Mouse (Mus musculus): ENCODE data around the gene Ern1.

Gene Ern1

GRCm38 (mm10) chr11:106487733-106488115 is at the start of gene Ern1:
TSS of gene Ern1 (minus strand) at chr11:106487852.
- DNase-seq (ENCODE audit: low read depth, low spot score): peak; percentile 89

GRCm38 (mm10) chr11:106536253-106536912 is 48.7 kb upstream of the Ern1 start:
- DNase-seq (ENCODE audit: low read depth, low spot score): no peak

GRCm38 (mm10) chr11:106535660-106536252 is 48.1 kb upstream of the Ern1 start:
- DNase-seq (ENCODE audit: low read depth, low spot score): no peak

GRCm38 (mm10) chr11:106532248-106532790 is 44.7 kb upstream of the Ern1 start:
- no peak for DNase-seq (ENCODE audit: low read depth, low spot score)

- no peak for DNase-seq (ENCODE audit: low read depth, low spot score)
Observed at GRCm38 (mm10) chr11:106529786-106530185, 42.1 kb upstream of the Ern1 start.

- no peak for DNase-seq (ENCODE audit: low read depth, low spot score)
Observed at GRCm38 (mm10) chr11:106529113-106529512, 41.5 kb upstream of the Ern1 start.

GRCm38 (mm10) chr11:106527926-106528325 is 40.3 kb upstream of the Ern1 start:
- no peak for DNase-seq (ENCODE audit: low read depth, low spot score)

GRCm38 (mm10) chr11:106527147-106527821 is 39.6 kb upstream of the Ern1 start:
- no peak for DNase-seq (ENCODE audit: low read depth, low spot score)

- no peak for DNase-seq (ENCODE audit: low read depth, low spot score)
Observed at GRCm38 (mm10) chr11:106522538-106522937, 34.9 kb upstream of the Ern1 start.

GRCm38 (mm10) chr11:106521612-106522011 is 34.0 kb upstream of the Ern1 start:
- no peak for DNase-seq (ENCODE audit: low read depth, low spot score)

- no peak for DNase-seq (ENCODE audit: low read depth, low spot score)
Observed at GRCm38 (mm10) chr11:106520404-106520803, 32.8 kb upstream of the Ern1 start.

GRCm38 (mm10) chr11:106519519-106519918 is 31.9 kb upstream of the Ern1 start:
- no peak for DNase-seq (ENCODE audit: low read depth, low spot score)

GRCm38 (mm10) chr11:106518391-106518790 is 30.7 kb upstream of the Ern1 start:
- no peak for DNase-seq (ENCODE audit: low read depth, low spot score)

- no peak for DNase-seq (ENCODE audit: low read depth, low spot score)
Observed at GRCm38 (mm10) chr11:106515079-106515745, 27.6 kb upstream of the Ern1 start.

GRCm38 (mm10) chr11:106514446-106514845 is 26.8 kb upstream of the Ern1 start:
- no peak for DNase-seq (ENCODE audit: low read depth, low spot score)

GRCm38 (mm10) chr11:106513166-106513565 is 25.5 kb upstream of the Ern1 start:
- DNase-seq (ENCODE audit: low read depth, low spot score): peak; percentile 54

- no peak for DNase-seq (ENCODE audit: low read depth, low spot score)
Observed at GRCm38 (mm10) chr11:106512006-106512390, 24.3 kb upstream of the Ern1 start.

- no peak for DNase-seq (ENCODE audit: low read depth, low spot score)
Observed at GRCm38 (mm10) chr11:106511236-106512005, 23.8 kb upstream of the Ern1 start.

GRCm38 (mm10) chr11:106507638-106508037 is 20.0 kb upstream of the Ern1 start:
- DNase-seq (ENCODE audit: low read depth, low spot score): peak; percentile 40

GRCm38 (mm10) chr11:106506211-106506610 is 18.6 kb upstream of the Ern1 start:
- peak; percentile 54 for DNase-seq (ENCODE audit: low read depth, low spot score)

GRCm38 (mm10) chr11:106504129-106504528 is 16.5 kb upstream of the Ern1 start:
- DNase-seq (ENCODE audit: low read depth, low spot score): no peak

GRCm38 (mm10) chr11:106503425-106503717 is 15.7 kb upstream of the Ern1 start:
- DNase-seq (ENCODE audit: low read depth, low spot score): peak; percentile 32

All from R1 (cell line).